Mouse (Mus musculus) adrenal gland, adult (tissue): ENCODE measurements around the gene Defb36.

ENCODE experiments used
- DNase-seq, 2 experiments: peaks; one replicate each; pipeline ENCODE4 v3.0.0; 2022 to 2023; ENCODE audit warnings: low spot score in 1 of 2; ENCODE audit not compliant: inconsistent age in 2 of 2

The Defb36 gene

GRCm38 (mm10) chr2:152604057-152604456 is at the start of gene Defb36:
Gene Defb36, plus strand, starts transcription at chr2:152604327.
- peak; percentile 83 to 91 for DNase-seq

GRCm38 (mm10) chr2:152556655-152557054 is 47.5 kb upstream of the Defb36 start:
- DNase-seq, result no peak

GRCm38 (mm10) chr2:152569038-152569437 is 35.1 kb upstream of the Defb36 start, which contains the start of gene Gm17416:
Gene Gm17416, plus strand, starts transcription at chr2:152569338.
- no peak for DNase-seq

GRCm38 (mm10) chr2:152569881-152570280 is 34.2 kb upstream of the Defb36 start:
- DNase-seq, result no peak

- no peak for DNase-seq
These were observed 33.8 kb upstream of the Defb36 start for GRCm38 (mm10) chr2:152570313-152570712.

GRCm38 (mm10) chr2:152572114-152572794 is 31.9 kb upstream of the Defb36 start, which contains the start of gene Defb21:
Gene Defb21, plus strand, starts transcription at chr2:152572744.
- peak in 1 of 2 experiments; percentile 36 for DNase-seq

GRCm38 (mm10) chr2:152573484-152573883 is 30.6 kb upstream of the Defb36 start:
- no peak for DNase-seq

GRCm38 (mm10) chr2:152580107-152580506 is 24.0 kb upstream of the Defb36 start, which contains the start of gene Defb19:
Gene Defb19, minus strand, starts transcription at chr2:152580312.
- DNase-seq, result peak in 1 of 2 experiments; percentile 60

GRCm38 (mm10) chr2:152580612-152581011 is 23.5 kb upstream of the Defb36 start:
- no peak for DNase-seq

- peak in 1 of 2 experiments; percentile 78 for DNase-seq
These were observed 17.1 kb upstream of the Defb36 start for GRCm38 (mm10) chr2:152586926-152587560.

- DNase-seq, result no peak
These were observed 15.7 kb upstream of the Defb36 start for GRCm38 (mm10) chr2:152588450-152588849.

- DNase-seq, result no peak
These were observed 15.1 kb upstream of the Defb36 start for GRCm38 (mm10) chr2:152589021-152589420.

GRCm38 (mm10) chr2:152599299-152599698 is 4.8 kb upstream of the Defb36 start, which contains the start of gene Defb45:
Gene Defb45, minus strand, starts transcription at chr2:152599399.
- DNase-seq, result no peak

GRCm38 (mm10) chr2:152600076-152600475 is 4.1 kb upstream of the Defb36 start:
- DNase-seq, result peak; percentile 58 to 75

GRCm38 (mm10) chr2:152601275-152601960 is 2.7 kb upstream of the Defb36 start:
- peak in 1 of 2 experiments; percentile 61 for DNase-seq

GRCm38 (mm10) chr2:152607746-152608145 is 3.6 kb downstream of the Defb36 start:
- no peak for DNase-seq

- no peak for DNase-seq
These were observed 4.6 kb downstream of the Defb36 start for GRCm38 (mm10) chr2:152608719-152609118.

- DNase-seq, result no peak
These were observed 8.1 kb downstream of the Defb36 start for GRCm38 (mm10) chr2:152612193-152612592.

- DNase-seq, result peak; percentile 58 to 91
These were observed 11.4 kb downstream of the Defb36 start for GRCm38 (mm10) chr2:152615563-152615962.

- no peak for DNase-seq
These were observed 12.3 kb downstream of the Defb36 start for GRCm38 (mm10) chr2:152616470-152616869.

- DNase-seq, result peak in 1 of 2 experiments; percentile 41
These were observed 13.2 kb downstream of the Defb36 start for GRCm38 (mm10) chr2:152617374-152617773.
